Mouse (Mus musculus) urinary bladder, postnatal 36 days (tissue): ENCODE results near the gene Ube2t.

Experiments used
- DNase-seq, 2 experiments: peaks; one replicate each; pipeline ENCODE4 v3.0.0; 2022; ENCODE audit warnings: low spot score in 2 of 2, mixed read lengths in 1 of 2

Gene Ube2t

DNA sequence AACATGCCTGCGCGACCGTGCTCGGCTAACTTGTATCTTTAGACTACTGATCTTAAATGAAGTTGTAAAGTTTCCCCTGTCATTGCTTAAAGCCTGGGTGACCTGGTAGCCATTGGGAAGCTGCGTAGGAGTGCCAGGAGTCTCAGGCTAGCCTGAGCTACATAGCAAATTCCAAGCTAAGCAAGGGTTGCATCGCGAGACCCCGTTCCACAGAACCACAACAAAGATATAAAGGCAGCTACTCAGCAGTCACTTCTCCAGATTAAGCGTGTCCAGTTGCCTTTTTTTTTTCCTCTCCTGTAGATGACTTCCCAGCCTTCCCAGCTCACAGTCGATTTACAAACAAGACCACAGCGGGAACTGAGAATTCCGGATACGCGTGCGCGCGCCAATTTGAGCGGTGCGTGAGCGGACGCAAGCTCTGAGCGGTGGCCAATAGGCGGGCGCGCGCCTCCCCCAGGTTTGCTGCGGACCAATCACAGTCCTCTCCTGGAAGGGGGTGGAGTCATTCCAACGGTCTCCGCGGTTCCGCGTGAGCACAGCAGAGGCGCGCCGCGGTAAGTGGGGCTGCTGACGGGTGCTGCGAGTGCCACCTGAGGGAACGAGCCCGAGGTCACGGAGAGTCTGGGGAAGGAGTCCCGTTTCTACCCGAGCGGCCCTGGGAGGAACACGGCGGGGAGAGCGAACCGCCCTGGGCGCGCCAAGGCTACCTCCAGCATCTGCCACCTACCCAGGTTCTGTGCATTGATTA is at the start of gene Ube2t:
TSS of gene Ube2t (plus strand) at position 513 of the 751 bp plus-strand sequence.
- DNase-seq = peak; percentile 90 to 94

DNA sequence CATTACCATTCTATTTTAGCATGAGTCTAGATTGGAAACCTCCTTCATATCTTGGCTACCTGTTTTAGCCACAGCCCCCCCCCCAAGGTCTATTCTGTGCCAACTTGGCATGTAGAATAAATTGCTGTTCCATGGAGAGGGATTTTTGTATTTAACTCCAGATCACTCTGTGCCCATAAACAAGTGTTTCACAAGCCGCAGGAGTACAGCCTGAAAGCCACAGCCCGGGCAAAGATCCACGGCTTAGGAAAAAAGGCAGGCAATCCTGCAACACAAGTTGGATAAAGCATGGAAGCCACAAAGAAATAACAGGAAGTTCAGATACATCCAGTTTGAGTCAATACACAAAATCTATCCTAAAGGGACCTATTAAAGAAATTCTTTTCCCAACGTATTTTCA is 48.8 kb upstream of the Ube2t start:
- peak in 1 of 2 experiments; percentile 53 for DNase-seq

DNA sequence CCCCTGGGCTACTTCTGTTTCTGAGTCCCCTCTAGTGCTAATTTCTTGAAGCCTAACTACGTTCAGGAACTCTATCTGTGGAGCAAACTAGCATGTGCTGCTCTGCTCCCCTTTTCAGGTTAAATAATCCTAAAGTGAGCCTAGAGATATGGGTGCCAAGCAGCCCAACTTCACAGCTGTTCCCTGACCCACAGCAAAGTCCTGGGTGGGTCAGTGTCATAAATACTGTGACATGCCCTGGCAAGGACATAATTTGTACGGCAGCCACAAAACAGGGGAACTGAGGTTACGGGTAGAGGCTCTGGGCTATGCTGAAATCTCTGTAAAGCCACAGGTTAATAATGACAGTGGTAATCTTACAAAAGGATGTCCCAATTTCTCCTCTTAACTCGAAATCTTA is 46.9 kb upstream of the Ube2t start:
- DNase-seq = no peak

DNA sequence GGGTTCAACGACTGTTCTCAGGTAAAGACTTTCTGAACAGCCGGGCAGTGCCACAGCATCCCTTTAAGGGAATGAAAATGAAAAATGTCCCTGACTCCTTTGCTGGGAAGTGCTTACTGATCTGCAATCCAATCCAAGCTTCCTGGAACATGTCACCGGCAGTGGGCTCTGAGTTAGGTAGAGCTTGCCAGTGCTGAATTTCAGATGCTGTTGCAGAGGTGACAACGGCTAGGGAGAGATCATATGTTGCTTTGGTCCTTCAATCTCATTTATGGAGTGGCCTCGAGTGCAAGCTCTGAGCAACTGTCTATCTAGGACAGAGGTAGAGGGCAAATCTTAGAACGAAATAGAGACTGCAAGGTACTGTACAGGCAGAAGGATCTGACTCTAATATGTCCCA is 43.4 kb upstream of the Ube2t start:
- no peak for DNase-seq

DNA sequence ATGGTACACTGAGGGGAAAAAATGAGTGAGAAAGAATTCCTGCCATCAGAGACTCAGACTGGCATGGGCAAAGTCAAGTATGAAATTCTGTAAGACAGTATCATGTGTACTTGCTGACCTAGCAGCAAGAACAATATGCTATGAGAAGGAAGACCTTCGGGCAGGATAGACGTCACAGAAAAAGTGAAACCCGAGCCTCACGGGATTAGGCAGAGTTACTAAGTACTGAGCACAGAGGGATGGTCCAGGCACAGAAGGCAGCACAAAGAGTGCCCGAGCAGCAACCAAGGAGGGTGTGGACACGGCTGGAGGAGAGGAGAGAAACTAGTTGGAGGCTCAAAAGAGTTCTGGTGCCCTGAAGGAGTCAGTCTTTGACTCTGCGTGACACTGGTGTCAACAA is 29.9 kb upstream of the Ube2t start:
- DNase-seq = no peak

DNA sequence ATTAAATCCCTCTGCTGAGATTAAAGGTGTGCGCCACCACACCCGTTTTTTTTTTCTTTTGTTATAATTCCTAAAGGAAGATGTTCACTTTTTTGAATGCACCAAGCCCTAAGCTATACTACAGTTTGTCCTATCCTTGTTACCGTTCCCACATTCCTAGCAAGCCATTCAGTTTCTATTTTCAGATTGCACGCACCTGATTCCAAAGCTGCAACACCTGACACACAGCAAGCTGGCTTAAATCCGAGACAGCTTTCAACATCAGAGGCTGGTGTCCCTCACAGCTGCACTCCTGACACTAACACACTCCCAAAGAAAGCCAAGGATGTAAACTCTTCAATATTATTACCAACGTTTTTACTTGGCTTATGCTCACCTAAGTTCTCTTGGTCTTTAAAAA is 26.0 kb upstream of the Ube2t start:
- no peak for DNase-seq

DNA sequence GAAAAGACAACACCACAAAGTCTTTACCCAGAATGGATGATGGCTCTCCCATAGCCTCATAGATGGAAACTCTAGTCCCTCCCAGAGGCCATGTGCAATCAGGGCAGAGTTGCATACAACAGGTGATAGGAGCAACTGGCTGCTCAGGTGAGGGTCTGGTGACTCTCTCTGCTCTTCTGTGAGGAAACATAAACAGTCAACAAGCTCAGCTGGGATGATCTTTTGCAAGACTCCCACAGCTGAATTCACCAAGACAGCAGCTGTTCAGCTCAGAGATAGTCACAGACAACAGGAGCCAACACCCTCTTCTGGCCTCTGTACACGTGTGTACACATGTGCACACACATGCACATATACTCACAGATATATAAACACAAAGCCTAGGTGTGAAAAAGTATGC is 24.1 kb upstream of the Ube2t start:
- DNase-seq = no peak

DNA sequence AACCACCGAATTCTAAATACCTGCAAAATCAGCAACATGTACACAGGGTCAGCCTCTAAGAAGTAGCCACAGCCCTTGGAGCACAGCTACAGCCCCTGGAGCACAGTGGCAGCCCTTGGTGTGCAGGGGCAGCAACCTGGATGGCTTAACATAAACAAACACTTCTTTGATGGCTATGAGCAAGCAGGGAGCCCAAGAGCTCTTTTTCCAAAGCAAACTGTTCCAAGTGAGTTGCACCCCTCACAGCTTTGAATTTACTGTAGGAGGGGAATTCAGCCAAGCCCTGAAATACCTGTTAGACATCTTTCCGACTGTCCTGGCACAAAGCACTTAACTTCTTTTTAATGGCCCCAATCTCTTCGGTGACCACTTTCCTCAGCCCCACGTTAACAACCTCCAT is 21.5 kb upstream of the Ube2t start:
- DNase-seq = no peak

DNA sequence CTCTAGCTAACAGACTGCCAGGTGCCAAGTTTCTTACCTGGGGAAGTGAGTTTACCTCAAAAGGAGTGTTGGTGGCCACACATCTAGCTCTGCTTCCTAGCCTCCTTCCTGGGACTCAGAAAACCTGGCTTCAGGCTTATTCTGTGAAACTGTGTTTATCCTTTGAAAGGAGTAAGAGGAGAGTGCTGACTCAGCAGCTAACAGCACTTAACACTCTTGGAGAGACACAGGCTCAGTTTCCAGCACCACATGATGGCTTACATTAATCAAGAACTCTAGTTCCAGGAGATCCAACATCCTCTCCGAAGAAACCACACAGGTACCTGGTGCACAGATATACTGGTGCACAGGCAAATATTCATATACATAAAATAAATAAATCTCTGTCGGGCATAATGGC is 19.5 kb upstream of the Ube2t start:
- DNase-seq = no peak

DNA sequence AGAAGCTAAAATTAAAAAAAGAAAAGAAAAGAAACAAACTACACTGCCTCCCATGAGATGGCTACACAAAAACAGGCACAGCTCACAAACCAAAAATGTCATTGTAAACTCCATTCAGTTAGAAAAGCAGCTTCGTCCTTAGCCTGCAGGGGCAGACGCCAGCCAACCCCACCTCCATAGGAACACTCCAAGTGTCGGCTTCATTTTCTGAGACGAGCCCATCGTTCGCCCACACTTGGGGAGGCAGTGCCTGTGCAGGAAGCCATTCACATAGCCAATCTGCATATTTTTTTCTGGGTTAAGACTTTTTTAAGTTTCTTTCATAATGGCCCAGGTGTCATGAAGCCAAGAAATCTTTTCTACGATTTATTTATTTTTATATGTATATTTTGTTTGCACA is 14.8 kb upstream of the Ube2t start:
- no peak for DNase-seq

DNA sequence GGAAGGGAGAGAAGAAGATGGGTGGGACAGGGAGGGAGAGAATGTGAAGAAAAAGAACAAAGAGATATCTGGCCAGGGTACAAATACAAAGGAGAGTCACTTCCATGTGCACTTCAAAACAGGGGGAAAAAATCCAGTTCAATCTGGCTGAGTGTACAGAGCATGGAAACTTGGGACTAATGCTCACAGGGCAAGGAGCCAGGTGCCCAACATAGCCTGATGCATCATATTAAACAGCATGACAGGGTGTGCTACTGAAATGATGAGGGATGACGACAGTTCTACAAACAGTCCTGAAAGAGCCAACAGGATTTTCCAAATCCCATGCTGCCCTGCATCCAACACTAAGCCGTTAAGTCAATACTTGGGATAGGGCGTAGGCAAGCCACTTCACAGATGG is 12.4 kb upstream of the Ube2t start:
- DNase-seq = no peak

DNA sequence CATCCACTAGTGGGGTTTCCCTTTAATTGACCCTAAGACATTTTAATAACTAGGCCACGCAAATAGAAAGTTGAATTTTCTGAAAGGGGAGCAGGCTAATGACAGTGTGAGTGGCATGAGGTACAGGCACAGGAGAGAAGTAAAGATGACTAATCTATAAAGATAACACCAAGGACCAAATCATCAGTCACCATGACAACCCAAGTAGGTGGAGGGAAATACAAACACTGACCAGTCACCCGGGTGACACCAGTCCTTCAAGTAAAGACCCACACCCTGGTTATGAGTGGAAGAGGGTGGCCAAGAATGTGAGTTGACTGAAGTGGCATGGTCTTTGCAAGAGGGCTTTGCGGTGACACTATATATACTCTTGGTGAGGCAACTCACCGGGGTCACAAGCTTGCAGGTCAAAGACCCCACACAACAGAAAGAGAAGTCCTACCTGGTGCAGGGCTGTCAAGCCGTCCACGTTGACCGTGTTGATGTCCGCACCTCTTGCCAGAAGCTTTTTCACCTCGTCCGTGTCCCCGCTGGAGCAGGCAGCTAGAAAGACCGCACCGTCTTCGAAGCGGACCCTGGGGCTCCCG is 7.2 kb upstream of the Ube2t start:
- DNase-seq = no peak

DNA sequence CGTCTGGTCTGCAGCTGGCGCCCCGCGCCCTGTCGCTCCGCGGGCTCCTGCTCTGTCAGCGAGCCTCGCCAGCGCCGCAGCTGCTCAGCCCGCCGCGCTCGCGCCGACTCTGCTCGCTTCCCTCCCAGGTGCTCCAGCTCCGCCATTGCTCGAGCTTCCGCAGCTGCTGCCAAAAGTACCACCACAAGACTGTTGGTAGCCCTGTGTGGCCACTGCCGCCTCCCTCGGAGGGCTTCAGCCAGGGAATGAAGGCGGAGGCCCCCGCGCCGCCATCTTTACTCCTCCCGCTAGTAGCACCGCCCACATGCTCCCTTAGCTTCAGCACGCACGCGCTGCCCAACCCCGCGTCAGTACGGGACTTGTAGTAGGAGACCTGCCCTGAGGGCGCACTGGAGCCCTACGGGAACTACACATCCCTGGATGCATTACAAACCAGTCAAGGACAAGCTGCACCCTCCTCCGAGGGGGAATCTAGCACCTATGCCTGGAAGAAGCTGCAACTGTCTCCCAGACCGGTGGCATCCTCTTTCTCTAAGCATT is 6.7 kb upstream of the Ube2t start, which contains the start of gene Ppp1r12b:
TSS of gene Ppp1r12b (minus strand) at position 306 of the 540 bp plus-strand sequence.
- DNase-seq = peak; percentile 89 to 94

DNA sequence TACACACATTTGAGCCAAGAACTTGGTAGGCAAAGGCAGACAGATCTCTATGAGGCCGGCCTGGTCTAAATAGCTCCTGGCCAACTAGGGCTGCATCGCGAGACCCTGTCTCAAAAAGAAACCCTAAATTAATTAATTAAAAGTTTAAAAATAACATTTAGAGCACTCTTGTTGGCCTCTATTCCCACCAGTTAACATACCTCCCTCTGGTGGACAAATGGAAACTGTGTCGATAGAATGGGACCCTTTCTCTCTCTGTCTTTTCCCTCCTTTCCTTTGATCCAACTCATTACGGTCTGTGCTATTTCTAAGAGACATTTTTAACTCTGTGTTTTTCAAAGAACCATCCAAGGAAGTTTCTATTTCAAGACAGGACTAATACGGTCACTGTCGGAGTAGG is 1.7 kb upstream of the Ube2t start:
- DNase-seq = no peak

DNA sequence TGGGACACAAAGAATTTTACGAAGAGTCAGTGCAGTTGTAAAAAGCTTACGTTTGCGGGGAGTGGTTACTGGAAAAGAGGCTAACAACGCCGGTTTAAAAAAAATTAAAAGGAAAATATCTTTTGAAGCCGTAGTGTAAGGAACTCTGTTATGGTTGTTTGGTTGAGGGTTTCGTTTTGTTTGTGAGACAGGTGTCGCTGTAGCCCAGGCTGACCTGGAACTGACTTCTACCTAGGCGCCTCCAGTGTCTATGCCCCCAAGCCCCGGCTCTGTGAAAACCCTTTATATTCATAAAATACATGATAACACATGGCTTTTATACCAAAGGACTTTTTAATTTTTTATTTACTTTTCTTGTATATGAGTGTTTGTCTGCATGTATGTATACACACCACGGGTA is 456 bp downstream of the Ube2t start:
- no peak for DNase-seq

DNA sequence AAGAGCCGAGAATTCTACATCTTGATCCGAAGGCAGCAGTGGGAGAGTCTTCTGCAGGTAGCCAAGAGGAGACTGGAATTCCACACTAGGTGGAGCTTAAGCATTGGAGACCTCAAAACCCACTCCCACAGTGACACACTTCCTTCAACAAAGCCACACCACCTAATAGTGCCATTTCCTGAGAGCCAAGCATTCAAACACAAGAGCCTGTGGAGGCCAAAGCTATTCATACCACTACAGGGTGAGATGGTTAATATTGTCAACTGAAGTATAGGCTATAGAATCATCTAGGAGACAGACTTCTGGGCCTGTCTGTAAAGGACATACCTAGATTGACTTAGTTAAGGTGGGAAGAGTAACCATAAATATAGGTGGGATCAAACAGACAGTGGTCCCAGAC is 3.1 kb downstream of the Ube2t start:
- DNase-seq = no peak

DNA sequence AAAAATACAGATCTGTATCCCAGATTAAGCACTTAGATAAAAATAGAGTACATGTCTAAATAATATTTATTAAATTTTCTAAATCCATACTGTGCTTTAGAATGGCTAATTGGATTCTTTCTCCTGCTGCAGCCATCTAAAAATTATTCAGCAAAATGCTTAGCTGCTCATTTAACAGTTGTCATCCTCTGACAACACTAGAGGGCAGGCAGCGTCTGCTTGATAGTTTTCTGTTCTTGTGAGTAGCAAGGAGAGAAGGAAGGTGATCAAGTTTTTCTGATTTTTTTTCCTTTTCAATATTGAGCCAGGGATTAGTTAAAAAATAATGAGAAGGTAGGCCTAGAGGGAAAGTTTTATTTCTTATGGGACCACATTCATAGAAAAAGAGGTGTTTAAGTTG is 10.6 kb downstream of the Ube2t start:
- DNase-seq = no peak

DNA sequence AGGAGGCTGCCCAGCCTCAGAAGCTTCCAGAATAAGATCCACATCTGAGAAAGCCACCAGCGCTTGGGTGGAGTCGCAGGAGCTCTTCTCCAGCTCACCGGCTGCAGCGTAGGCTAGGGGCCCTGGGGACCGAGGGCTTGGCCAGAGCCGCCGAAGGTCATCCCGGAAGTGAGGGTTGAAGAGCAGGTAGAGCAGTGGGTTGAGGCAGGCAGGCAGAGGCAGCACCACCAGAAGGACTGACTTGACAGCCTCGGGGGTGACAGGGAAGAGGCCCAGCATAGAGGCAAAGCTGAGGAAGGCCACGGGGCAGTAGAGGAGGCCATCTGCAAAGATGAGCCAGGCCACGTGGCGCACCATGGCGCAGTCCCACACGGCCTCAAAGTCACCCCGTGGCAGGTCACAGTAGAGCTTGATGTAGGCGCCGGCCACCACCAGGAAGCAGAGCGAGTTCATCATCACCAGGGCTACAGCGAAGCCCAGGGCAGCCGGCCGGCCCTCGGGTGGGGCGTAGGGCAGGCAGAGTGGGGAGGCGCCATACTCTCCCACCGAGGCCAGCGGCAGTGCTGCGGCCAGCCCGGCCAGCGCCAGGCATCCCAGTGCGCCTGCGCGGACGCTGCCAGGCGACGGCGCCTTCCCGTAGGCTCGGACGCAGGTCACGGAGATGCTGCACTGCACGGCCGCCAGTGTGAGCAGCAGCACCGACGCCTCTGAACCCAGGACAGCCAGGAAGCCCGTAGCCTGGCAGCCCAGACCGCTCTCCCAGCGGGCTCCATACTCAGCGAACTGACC is 25.0 kb downstream of the Ube2t start:
- DNase-seq = peak; percentile 10 to 40

DNA sequence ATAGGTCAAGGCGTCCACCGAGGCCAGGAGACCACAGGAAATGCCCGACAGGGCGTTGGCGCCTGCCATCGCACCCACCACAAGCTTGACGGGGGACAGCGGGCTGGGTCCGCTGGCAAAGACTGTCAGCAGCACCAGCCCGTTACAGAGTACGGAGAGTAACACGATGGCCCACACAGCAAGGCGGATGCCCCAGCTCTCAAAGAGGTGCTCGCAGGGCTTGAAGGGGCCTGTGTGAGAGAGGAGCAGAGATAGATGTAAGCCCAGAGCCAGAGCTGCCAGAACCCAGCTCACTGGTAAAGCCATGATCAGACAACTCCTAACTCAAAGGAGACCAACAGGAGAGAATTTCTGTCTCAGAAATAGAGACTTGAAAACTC is 25.6 kb downstream of the Ube2t start:
- DNase-seq = no peak

DNA sequence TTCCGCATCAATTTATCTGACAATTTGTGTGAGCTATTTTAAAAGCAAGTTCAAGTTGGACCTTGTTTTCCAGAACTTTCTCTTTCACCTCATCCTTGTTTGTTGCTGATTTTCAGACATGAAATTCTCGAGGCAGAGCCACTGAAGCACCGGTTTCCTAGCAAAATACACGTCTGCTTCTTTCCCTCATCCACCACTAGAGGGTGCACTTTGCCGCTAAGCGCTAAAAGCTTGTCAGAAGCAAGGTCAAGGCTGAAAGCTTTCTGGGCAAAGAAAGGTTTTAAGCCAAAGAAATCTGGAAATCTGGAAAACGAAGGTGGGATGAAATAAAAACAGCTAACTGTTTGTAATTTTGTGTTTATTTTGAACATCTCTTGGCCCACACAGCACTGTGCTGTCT is 27.0 kb downstream of the Ube2t start:
- peak; percentile 63 to 76 for DNase-seq

DNA sequence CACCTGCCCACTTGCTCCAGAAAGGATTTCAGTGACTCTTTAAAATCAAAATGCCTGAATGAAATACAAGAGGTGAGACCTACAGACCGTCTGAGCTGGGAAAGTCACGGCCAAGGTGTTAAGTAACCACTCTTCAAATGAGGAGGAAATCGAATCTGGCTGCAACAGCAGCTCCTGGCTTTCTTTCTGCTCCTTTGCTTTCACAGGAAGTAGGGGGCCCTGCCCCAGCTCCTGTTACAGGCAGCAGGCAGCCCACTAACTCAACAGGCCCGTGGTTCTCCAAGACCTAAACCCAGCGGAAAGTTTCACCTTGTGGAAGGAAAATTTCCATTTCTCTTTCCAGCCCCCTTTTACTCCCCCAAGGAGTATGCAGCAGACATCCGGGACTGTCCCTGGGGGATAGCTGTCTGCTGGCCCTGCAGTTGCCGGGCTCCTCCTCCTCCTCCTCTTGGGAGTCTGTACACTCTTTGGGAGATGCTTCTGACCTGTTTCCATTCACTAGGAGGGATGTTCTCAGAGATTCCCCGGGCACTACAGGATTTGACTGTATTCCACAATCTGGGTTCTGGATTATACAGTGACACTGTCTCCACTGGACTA is 29.8 kb downstream of the Ube2t start:
- no peak for DNase-seq

DNA sequence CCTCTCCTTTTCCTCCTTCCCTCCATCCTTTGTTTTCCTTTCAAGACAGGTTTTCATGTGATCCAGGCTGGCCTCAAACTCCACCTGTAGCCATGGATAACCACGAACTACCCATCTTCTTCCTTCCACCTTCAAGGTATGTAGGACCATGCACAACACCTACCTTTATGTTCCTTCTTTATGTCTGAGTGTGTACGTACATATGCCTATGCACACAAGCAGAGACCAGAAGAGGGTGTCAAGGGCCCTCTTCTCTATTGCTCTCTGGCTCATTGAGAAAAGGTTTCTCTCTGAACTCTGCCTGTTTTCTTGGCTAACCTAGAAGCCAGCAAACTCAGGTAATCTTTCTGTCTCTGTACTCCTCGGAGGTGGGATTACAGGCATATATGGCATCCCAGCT is 32.4 kb downstream of the Ube2t start:
- no peak for DNase-seq
